Mouse (Mus musculus) embryo, embryonic 11 days (tissue): ENCODE measurements around the gene Ric8a.
"Not testable (repeated sequence)": the region's sequence is repeated elsewhere in the genome, so short reads cannot be mapped to it uniquely, and the experiment has no call there.

Experiments
- DNase-seq: peaks from one replicate; pipeline ENCODE4 v3.0.0-alpha.2; 2015

The Ric8a gene

DNA sequence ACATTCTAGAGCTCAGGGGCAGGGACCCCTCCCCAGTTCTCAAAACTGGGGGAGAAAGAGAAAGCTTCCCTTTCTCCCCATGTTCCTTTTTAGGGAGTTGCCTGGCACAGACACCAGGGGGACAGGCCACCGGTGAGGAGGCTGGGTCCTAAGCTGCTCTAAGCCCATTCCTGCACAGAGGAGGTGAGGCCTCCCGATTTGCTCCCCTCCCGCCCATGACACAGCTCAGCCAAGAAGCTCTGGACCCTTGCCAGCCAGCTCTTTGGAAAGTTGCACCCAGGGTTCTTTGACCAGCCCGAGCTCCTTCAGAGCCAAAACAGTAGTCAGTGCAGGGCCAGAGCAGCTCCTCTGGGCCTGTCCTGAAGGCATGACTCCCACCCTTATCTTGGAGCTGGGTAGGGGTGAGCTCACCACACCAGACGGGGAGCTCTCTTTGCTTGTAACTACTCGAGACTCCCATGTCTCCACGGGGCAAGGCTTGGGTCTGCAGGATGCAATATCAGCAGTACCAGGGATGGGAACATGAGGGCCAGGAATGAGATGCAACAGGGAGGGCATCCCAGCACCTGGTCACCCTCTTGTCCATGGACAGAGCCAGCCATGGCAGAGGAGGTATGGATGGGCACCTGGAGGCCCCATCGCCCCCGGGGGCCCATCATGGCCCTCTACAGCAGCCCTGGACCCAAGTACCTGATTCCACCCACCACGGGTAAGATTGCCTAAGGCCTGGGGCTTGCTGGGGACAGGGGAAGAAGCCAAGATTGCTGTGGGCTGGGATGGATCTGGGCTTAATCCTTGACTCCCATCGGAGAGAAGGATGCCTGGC lies 8.8 kb upstream of the Ric8a start, which contains the start of gene Odf3:
Gene Odf3, plus strand, starts transcription at position 51 of the 826 bp plus-strand sequence.
- no peak for DNase-seq

DNA sequence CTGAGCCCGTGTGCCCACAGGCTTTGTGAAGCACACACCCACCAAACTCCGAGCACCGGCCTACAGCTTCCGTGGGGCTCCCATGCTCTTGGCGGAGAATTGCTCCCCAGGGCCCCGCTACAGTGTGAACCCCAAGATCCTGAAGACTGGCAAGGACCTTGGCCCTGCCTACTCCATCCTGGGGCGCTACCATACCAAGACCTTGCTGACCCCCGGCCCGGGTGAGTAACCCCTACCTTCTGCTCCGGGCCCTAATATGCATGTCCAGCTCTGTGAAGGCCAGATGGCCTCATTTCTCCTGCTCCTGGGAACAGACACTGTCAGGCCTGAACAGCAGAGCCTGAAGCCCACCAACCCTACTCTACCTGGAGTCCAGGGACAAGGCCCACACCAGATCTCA lies 8.2 kb upstream of the Ric8a start:
- DNase-seq = no peak

DNA sequence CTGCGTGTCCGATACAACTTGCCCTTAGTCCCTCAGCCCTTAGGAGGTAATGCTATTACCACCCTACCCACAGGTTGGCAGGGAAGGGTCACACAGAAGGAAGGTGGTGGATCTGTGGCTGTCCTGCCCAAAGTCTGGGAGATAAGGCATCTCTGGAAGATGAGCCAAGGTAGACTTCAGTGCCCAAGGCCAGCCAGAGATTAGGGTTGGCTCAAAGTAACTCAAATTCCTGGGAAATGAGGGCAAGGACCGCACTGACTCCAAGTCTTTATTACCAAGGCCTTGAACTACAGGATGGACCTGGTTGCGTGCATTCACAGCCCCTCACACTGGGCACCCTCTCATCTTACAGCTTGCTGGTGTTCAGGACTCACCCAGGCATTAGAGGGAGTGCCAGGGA lies 4.8 kb upstream of the Ric8a start:
- no peak for DNase-seq

DNA sequence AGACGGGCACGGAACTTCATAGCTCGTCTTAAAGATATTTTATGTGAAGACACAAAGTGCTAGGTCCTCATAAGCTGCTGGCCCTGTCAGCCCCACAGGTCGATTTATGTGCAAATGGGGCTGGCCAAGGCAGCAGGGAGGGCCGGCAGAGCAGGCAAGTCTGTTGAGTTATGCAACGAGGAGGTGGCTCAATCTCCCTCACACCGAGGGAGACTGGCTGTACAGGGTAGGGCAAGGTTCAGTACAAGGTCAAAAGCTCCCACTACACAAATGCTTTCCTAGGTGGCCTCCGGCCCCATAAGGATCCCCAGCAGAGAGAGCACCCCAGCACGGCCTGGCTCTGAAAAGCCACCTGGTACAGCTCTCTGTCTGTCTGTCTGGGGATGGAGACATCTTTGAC lies 3.4 kb upstream of the Ric8a start:
- DNase-seq = no peak

DNA sequence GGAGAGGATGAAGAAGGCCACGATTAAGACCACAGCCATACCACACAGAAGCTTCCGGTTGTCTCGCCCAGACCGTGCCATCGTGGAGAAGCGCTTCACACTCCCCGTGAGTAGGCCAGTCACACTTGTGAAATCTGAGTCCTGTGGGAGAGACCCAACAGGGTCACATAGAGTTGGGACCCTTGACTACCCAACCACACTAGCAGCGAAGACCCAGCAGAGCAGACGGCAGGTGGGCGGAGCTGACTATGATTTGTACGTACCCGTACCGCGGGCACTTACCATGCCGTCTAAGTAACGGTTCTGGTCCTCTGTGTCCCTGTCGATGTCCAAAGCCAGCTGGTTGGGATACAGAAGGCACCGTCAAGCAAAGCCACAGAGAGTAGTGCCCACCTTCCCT lies 2.3 kb upstream of the Ric8a start:
- DNase-seq = no peak

DNA sequence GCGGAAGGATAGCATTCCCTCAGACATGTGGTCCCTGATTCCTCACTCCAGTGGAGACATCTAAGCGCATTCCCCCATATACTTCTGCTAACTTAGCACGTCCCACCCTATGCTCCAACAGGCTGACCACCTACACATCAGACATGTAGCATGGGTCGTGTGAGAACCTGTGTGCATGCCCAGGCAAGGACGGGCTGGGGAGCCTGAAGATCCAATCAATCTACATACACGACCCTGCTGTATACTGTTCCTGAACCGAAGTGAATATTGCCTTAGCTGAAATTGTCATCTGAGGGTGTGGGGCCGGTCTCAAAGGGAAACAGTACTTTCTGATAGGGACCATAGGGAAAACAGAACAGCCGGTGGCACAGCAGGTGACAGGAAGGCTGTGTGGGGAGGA lies 1.6 kb upstream of the Ric8a start:
- DNase-seq = no peak

DNA sequence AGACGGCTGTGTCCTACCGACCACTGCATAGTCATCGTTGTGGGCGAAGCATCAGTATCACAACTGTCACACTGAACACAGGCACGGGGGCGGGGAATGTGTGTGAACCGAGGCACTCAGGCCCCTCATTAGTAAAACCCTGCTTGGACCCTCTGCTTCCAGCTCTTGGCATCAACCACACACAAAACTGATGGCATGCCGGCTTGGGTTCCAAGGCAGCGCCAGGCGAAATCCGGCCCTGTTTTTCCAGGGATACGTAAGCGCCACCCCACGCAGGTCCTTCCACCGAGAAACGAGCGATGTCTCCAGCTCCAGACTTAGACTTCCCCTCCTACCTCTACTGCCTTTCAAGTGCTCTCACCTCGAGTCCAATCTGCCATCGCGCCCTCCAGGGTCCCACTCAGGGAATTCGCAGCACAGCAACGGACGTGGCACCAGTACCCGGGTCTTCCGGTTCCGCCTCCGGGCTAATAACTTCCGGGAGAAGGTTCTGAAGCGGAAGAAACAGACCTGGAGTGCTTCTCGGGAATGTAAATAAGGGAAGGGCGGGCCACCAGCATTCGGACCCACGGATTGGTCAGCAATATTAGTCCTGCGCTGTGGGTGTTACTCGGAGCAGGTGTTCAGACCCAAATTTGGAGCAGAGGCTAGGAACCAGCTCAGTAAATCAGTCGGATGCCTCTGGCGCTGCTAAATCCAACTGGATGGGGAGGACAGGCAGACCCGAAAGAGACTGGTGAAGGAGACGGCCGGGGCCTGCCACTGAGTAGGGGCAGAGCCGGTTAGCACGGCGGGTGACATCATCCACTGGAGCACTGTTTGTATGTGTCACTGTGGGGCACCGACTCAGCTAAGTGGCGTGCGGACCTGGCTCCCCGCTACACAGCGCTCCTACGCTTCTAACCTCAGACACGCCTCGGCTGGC lies 635 bp upstream of the Ric8a start, which contains the start of gene Gm45785:
Gene Gm45785, minus strand, starts transcription at position 472 of the 925 bp plus-strand sequence.
- peak; percentile 93 for DNase-seq

DNA sequence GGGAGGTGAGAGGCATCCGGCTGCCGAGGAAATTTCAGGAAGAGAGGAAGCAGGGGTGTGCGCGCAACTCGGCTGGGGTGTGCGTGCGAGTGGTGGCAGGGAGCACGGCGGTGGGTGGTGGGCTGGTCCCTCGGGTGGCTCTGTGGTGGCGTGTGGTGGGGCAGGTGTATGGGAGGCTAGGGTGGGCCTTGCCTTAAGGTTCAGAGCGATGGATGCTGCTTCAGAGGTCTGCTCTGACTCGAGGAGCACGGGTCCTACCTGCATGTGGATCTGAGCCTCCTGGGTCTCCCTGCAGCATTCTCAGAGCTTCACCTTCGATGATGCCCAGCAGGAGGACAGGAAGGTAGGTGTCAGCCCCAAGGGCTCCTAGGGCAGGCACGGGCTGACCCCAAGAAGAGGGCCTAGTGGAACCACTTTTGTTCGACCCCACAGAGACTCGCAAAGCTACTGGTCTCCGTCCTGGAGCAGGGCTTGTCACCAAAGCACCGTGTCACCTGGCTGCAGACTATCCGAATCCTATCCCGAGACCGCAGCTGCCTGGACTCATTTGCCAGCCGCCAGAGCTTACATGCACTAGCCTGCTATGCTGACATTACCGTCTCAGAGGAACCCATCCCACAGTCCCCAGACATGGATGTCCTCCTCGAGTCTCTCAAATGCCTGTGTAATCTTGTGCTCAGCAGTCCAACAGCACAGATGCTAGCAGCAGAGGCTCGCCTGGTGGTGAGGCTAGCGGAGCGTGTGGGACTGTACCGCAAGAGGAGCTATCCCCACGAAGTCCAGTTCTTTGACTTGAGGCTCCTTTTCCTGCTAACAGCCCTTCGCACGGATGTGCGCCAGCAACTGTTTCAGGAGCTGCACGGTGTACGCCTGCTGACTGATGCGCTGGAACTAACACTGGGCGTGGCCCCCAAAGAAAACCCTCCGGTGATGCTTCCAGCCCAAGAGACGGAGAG lies 1.1 kb downstream of the Ric8a start, which contains the start of gene Bet1l:
Gene Bet1l, minus strand, starts transcription at position 28 of the 956 bp plus-strand sequence.
- no peak for DNase-seq

DNA sequence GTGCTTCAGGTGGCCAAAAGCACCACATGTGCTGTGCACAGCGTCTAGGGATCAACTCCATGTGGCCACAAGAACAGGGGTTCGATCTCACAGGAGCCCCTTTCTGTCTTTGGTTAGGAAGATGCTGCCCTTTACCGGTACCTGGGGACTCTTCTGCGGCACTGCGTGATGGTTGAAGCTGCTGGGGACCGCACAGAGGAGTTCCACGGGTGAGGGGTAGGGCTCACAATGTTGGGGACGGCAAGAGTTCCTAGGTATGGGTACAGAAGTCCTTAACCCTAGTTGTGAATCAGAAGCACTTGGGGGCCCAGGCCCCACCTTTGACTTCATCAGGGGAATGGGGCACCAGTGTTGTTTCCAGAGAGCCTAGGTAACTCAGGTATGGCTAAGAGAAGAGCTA lies 2.0 kb downstream of the Ric8a start:
- no peak for DNase-seq

DNA sequence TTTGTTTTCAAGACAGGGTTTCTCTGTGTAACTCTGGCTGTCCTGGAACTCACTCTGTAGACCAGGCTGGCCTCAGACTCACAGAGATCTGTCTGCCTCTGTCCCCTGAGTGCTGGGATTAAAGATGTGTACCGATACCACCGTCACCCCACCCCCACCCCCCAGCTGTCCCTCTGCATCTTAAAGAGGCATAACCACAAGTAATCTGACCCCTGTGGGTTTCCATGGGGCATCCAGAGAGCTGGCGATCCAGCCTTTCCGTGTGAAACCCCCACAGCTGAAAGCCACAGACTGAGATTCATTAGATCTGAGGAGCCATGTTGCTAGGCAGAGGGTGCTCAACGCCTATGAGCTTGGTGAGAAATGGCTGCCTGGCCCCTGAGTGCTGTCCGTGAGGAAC lies 3.2 kb downstream of the Ric8a start:
- DNase-seq = no peak

DNA sequence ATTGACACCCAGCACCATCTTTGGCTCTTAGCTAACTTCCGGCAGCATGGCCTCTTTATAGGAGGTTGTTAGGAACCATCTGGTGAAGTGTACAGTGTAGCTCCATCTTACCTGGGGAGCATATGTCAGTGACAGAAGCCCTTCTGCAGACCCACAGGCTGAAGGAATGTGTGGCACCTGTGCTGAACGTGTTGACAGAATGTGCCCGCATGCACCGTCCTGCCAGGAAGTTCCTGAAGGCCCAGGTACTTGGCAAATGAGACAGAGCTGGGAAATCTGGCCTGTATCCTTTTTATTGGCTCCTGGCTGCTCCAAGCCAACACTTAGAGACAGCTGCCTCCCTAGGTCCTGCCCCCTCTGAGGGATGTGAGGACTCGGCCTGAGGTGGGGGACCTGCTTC lies 4.0 kb downstream of the Ric8a start:
- DNase-seq = no peak

DNA sequence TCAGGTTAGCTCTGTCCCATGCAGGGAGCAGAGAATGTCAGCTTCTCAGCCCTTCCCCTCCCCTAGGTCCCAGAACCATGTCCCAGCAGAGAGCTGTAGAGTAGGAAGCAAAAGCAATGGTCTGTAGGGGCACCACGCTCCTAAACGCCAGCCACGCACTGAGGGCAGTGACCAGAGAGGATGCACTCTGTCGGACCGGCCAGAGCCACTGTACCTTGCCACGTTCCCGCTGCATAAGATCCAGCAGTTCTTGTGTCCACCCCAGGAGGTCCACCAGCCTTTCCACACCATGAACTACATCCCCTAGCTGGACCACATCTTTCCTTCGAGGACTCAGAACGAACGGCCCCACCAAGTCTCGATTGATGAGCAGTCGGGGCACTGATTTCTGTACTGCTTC lies 8.0 kb downstream of the Ric8a start:
- DNase-seq = no peak

DNA sequence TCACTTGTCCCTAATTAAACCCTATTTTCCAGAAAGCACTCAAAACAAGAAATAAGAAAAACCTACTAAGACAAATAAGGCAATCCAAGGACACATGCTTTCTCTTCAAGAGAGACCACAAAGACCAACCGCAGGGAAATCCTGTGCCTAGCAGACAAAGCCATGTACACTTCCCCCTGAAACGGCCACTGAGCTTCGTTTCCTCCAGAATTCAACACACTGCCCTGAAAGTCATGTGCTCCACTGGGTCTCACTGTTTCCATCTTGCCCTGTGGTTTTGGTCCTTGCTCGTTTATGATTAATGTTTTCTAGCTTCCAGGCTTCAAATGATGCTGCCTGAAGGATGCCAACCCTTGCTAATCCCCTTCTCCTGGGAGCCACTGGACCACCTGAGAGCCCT lies 17.5 kb downstream of the Ric8a start:
- DNase-seq = no peak

DNA sequence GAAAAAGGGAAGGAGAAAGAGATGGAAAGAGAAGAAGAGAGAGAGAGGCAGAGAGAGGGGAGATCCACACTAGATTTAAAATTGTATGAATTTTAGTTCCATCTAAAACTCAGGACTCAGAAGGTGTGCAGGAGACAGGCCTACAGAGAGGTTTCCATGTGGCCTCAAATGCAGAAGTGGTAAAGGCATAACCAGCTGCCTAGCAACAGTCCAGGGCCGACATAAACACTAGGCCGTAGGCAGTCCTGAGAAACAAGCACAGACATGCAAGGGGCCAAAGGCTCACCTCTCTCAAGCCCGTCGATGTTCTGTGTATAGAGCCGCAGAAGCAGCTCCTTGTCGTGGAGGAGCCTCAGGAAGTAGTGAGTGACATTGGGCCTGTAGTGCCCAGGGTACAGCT lies 20.6 kb downstream of the Ric8a start:
- DNase-seq = no peak

DNA sequence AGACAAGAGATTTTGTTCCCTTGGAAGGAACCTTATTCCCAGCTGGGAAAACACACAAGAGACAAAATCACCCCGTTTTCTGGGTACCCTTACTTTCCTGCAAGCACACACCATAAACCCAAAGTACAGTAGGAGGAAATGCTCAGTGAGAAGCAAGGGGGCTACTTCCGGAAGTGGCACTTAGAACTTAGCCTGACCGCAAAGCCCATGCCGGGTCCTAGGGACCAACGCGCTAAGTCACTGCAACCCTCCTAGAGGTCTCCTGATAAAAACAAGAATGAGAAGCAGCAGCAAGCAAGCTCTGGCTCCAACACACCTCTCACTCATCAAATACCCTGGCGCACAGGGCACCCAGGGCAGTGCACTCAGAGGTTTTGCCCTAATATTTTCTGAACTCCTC lies 22.6 kb downstream of the Ric8a start:
- DNase-seq = no peak

DNA sequence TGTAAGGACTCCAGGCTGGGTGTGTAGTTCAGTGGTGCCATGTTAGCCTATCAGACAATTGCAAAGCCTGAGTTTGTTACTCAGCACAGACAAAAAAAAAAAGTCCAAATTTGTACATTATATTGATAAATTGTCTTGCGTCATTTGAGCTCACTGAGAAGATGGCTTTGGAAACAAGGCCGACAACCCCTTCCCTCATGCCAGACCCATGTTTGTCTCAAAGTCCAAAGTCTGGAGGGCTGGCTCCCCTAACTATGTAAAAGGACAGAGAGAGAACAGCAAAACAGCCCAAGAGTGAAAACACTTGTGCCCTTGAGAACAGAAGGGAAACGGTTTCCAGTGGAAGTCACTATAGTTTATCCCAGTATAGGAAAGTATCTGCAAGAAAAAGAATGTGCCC lies 23.7 kb downstream of the Ric8a start:
- no peak for DNase-seq

DNA sequence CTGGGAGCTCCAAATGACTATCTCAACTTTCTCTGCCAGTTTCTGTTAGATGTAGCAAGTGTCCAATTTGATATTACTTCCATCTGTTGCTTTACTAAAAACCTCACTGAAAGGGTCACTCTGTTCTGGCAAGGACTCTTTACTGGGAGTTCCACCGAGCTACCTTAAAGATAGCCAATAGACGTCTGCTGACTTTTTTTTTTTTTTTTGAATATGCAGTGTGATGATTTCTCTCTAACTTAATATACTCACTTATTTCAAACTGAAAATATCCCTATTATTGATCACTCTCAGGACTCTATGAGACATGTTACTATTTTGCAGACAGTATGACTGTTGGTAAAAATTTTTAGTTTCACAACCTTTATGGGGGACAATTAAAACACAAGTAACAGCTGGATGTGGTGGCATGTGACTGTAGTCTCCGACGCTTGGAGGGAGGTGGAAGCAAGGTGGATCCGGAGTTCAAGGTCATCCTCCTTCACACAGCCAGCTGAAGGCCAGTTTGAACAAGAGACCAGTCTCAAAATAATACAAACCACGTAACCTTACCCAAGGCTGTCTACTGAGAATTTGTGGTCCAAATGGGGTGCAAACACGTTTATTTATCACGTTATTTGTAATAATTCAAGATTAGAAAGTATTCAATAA lies 24.2 kb downstream of the Ric8a start:
- DNase-seq = peak; percentile 5

DNA sequence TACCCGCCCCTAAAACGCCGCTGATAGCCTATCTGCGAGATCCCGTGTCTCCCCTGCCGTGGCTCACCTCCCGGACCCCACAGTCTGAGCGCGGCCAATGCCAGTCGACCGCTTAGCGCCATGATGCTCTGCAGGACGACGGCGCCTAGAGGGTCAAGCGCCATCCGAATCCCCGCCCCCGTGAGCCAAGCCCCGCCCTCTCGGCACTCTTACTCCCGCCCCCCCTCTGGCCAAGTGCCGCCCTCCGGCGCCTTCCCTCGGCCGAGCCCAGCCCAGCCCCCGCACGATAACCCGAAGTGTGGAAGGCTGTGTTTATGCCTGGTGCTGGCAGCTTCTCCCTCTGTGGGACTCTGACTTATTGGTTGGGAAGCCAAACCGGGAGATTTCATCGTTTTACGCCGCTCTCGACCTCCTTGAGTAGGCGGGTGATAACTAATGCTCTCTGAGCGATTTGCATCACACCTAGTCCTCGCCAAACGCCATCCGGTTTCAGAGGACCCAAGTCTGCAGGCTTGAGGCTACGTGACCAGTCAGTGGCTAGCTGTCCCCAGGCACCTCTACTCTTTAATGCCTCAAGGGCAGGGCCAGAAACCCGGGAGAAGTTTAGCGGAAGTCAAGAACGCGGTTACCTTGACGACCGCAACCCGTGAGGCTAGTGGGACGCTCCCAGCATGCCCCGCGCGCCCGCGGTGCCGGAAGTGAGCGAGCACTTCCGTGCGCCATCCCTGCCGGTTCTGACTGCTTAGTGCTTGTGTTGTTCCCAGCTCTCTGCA lies 25.1 kb downstream of the Ric8a start, which contains the start of the genes Psmd13 and Sirt3:
Gene Psmd13, plus strand, starts transcription at position 273 of the 773 bp plus-strand sequence.
Gene Sirt3, minus strand, starts transcription at position 614 of the 773 bp plus-strand sequence.
- peak; percentile 98 for DNase-seq

DNA sequence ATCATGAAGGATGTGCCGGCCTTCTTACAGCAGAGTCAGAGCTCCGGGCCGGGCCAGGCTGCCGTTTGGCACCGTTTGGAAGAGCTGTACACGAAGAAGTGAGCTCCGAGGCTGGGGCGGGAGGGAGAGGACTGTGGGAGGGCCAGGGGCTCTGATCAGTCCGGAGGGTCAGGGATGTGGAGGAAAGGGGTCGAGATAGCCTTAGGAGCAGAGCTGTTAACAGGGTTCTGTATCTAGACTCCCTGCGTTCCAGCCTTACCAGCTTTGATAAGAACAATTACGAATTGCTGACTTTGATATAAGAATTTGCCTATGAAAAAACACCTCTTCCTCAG lies 25.7 kb downstream of the Ric8a start:
- no peak for DNase-seq

DNA sequence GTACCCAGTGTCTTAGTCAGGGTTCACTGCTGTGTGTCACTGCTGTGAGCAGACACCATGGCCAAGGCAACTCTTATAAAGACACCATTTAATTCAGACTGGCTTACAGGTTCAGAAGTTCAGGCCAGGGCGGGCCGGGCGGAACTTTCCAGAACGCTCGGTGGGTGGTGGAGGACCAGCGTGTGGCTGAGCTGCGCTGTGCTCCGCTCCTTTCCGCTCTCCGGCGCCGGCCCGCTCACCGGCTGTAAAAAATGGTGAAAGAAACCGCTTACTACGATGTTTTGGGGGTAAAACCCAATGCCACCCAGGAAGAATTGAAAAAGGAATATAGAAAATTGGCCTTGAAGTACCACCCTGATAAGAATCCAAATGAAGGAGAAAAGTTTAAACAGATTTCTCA lies 33.9 kb downstream of the Ric8a start:
- not testable (repeated sequence) for DNase-seq

DNA sequence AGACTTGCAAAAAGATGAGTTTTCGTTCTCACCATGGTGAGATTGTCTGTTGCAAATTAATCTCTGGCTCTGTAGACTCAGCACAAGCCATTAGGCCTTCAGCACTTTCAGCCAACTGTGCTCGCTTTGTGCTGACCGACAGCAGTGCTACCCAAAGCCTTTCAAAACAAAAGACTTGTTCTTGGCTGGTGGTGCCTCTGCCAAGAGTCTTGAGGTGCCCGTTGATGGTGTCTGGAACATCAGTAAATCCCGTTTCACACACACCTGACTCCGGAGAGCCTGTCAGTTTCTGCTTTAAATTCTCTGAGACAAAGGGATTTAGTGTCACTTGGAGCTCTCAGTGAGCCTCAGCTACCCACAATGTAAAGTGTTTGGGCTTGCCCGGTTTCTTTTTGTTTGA lies 37.3 kb downstream of the Ric8a start:
- no peak for DNase-seq
